Mouse (Mus musculus) adrenal gland, postnatal 25 days (tissue): ENCODE measurements around the gene Astl. TPM values are rescaled to one million over a fixed set of nuclear protein-coding genes. Genes with fewer than 3 reads are reported as not detected.
A peak's percentile ranks its signal among the peaks of the same experiment; 100 is the strongest.

ENCODE experiments used
- DNase-seq: peaks from one replicate; pipeline ENCODE4 v3.0.0; 2021; ENCODE audit warnings: mixed read lengths
- total RNA-seq: library from RNA; stranded (reverse); gene quantifications from 2 replicates; pipeline ENCODE4 v1.2.3, GENCODE M21; 2021

Astl gene
- total RNA-seq, 1 experiment from 2014 or later: not detected

DNA sequence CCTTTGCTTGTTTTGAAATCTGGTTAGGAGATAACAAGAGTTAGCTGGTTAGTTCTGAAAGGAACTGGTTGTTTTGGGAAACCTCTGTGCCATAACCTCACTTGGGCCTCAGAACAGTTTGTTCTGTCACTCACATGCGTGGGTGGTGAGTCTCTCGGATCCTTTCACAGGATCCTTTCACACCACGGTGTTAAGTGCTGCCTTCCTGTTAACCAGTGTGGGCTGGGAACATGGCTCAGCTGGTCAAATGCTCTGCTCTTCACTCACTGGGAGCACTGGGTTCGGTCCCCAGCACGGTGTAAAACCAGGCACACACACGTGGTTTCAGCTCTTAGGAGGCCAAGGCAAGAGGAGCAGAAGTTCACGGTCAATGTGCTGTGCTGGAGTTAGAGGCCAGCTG lies 14.0 kb upstream of the Astl start:
- no peak for DNase-seq

- DNase-seq: no peak
These were observed 10.2 kb upstream of the Astl start for GRCm38 (mm10) chr2:127328090-127328851.

GRCm38 (mm10) chr2:127332807-127333570 lies 5.5 kb upstream of the Astl start:
- no peak for DNase-seq

DNA sequence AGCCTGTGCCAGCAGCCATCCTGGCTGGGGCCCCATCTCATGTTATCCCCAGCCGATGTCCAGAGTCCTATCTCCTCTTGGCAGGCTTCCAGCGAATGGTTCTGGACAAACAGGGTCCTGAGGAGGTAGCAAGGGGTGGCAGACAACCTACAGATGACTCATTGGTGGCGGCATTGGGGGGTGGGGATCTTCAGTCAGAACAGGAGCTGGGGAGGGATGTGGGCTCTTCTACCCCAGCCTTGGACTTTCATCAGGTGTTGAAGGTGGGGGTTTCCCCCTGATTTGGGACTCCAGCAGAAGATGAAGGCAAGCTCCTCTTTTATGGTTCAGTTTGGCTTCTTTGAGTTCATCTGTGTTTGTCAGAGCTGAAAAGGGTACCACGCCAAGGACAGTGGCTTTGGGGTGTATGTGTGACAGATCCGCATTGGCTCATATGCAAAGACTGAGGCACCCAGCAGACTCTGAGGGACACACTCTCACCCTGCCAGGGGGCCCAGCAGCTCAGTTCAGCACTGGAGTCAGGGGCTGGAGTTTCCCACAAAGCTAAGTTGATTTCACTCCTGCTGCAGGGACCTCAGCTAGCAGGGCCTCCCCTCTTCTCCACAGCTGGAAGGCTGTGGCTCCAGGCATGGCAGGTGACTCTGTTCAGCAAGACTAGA lies 4.4 kb upstream of the Astl start:
- DNase-seq: no peak

GRCm38 (mm10) chr2:127335078-127335541 lies 3.3 kb upstream of the Astl start:
- no peak for DNase-seq

DNA sequence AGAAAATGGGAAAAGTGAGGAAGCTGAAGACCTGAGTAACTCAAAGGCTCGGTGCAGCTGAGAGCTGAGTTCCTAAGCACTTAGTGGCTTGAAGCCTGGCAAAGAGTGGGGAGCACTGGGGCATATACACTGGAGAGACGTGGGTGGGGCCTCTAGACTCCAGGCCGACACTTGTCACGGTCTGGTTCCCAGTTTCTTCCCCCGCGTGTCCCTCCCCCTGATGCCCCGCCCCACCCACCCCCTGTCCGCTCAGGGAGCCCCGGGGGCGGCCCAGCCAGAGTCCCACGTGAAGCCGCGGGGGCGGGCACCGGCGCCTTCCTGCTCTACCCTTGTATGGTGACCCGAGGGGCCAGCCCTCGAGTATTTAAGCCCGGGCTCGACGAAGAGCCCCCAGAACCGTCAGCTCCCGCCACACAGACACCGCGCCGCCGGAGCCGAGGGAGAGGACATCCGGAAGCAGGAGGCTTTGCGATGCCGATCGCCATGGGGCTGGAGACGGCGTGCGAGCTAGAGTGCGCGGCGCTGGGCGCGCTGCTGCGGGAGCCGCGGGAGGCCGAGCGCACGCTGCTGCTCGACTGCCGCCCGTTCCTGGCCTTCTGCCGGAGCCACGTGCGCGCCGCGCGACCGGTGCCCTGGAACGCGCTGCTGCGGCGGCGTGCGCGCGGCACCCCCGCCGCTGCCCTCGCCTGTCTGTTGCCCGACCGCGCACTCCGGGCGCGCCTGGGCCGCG lies 2.5 kb upstream of the Astl start, which contains the start of gene Dusp2:
Dusp2 (plus strand) TSS at position 393 of the 730 bp plus-strand sequence.
- peak; percentile 79 for DNase-seq

- DNase-seq: no peak
These were observed 2.0 kb upstream of the Astl start for GRCm38 (mm10) chr2:127336497-127336832.

- DNase-seq: no peak
These were observed 1.6 kb upstream of the Astl start for GRCm38 (mm10) chr2:127336885-127337284.

DNA sequence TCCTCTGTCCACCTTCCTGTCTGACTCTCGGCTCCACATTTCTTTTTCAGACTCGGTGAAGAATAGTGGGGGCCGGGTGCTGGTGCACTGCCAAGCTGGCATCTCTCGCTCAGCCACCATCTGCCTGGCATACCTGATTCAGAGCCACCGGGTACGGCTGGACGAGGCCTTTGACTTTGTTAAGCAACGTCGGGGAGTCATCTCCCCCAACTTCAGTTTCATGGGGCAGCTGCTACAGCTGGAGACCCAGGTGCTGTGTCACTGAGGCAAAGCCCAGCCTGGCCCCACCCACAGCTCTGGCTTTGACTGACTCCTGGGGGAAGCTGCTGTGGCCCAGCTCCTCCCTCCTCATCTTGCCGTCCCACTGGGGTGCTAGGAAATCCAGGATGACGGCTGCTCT lies 908 bp upstream of the Astl start:
- DNase-seq: no peak

DNA sequence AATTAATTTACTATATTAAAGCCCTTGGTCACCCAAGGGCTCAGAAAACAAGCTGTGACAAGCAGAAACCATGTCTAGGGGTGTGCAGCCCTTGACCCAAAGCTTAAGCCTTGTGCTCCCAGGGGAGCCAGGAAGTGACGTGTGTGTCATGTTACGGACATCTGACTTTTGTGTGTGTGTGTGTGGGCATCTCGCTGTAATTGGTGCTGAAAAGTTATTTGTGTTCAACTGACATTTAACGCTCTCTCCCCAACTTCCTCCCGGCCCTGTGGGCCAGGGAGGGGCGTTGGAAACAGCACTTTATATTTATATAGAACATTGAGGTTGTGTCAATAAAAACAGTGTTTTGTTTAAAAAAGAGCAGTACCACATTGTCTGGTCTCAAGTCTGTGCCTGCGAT lies 427 bp upstream of the Astl start:
- no peak for DNase-seq

- DNase-seq: no peak
These were observed 394 bp downstream of the Astl start for GRCm38 (mm10) chr2:127338833-127339232.

GRCm38 (mm10) chr2:127339262-127339661 lies 823 bp downstream of the Astl start:
- DNase-seq: no peak

- DNase-seq: peak; percentile 59
These were observed 2.7 kb downstream of the Astl start for GRCm38 (mm10) chr2:127341159-127341558.

- no peak for DNase-seq
These were observed 7.9 kb downstream of the Astl start for GRCm38 (mm10) chr2:127346334-127346733.

DNA sequence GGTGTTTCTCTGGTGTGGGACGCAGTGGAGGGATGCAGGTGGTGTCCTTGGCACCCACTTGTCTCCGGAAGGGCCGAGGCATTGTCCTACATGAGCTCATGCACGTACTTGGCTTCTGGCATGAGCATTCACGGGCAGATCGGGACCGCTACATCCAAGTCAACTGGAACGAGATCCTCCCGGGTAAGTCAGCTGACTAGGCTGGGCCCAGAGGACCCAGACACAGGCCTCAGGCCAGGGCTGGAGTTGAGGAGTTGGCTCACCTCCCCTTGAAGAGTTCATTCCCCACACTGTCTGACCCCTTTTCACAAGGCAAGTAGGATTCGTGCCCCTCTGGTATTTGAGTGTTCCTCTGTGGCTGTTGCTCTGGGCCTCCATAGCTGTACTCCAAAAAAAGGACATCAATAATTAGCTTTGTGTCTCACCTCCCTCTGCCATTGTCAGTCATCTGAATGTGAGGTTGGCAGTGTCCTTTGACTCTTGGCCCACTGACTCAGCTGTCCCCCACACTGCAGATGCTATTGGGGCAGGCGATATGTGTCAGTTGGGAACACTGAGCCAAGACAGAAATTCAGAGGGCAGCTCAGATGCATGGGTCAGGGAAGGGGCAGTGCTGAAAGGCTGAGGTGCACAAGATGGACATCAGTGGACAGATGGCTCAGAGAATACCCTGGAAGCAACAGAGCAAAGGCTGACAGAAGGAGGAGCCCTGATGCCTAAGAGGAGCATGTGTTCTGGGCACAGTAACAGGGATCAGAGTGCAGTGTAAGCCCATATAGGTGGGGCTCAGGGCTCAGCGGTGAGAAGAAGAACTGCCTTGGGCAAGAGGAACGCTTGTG lies 8.9 kb downstream of the Astl start:
- DNase-seq: no peak

DNA sequence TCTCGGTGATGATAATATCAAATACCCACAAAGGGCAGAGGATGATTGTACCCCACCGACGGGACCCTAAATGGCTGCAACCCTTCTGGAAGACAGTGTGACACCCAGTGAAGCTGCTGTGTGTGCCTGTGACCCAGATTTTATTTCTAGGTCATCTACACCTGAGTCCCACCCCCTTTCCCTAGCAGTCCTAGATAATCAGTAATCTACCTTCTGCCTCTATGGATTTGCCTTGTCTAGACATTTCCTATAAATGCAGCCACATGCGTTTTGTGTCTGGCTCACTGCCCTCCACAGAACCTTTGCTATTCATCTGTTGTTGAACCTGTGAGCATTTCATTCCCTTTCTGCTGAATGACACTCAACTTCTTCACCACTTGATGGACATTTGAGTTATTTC lies 15.4 kb downstream of the Astl start:
- DNase-seq: no peak

DNA sequence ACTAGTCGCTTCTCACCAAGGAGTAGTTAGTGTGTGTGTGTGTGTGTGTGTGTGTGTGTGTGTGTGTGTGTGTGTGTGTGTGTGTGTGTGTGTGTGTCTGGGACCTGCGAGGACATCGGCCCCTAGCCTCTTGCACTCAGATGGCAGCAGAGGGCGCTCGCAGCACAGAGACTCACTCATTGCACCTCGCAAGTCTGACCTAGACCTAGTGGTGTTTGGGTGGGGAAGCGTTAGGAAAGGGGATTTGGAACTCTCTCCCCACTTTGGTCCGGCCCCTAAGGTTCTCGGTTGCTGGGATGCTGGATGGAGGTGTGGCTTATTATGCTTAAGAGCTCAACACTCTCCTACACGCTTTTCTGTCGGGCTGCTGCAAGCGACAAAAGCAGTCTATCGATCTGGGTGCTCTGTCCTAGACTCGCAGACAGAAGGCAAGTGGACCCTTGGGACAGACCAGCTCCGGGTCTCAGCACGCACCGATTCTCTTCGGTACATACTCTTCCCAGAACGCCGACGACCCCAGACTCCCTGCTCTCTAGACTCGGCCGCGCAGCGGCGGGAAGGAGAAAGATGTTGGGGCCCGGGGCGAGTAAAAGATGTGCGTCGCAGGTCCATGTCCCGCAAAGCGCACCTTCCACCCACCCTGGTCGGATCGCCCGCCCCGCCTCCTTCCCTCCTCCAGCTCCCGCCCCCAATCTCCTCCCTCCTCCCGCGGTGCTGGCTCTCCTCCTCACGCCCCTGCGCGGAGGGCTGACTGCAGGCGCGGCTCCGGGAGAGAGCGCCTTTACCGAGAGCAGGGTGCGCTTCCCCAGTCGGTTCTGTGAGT lies 24.2 kb downstream of the Astl start, which contains the start of gene Adra2b:
Adra2b (plus strand) TSS at position 750 of the 823 bp plus-strand sequence.
- peak; percentile 87 for DNase-seq

DNA sequence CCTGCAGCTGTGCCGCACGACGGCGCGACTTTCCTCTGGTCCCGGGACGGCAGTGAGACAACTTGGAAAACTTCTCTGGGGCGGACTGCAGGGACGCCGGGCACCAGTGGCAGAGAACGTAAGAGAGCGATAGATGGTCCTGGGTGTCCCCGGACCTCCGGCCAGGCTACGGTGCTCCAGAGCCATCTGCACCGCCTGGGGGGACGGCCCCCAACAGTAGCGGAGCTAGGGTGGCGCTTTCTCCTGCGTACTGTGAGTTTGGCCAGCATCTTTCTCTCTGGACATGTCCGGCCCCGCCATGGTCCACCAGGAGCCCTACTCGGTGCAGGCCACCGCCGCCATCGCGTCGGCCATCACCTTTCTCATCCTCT lies 24.8 kb downstream of the Astl start:
- no peak for DNase-seq

DNA sequence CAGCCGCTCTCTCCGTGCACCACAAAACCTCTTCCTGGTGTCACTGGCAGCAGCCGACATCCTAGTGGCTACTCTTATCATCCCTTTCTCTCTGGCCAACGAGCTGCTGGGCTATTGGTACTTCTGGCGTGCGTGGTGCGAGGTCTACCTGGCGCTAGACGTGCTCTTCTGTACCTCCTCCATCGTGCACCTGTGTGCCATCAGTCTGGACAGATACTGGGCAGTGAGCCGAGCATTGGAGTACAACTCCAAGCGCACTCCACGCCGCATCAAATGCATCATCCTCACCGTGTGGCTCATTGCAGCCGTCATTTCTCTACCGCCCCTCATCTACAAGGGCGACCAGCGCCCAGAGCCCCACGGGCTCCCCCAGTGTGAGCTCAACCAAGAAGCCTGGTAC lies 25.3 kb downstream of the Astl start:
- no peak for DNase-seq

DNA sequence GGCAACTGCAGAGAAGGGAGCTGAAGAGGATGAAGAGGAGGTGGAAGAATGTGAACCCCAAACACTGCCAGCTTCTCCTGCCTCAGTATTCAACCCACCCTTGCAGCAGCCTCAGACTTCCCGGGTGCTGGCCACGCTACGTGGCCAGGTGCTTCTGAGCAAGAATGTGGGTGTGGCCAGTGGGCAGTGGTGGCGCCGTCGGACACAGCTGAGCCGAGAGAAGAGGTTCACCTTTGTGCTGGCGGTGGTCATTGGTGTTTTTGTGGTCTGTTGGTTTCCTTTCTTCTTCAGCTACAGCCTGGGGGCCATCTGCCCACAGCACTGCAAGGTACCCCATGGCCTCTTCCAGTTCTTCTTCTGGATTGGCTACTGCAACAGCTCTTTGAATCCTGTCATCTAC lies 26.0 kb downstream of the Astl start:
- DNase-seq: no peak
